Mouse (Mus musculus) hindbrain, embryonic 14.5 days (tissue): Measurements from ENCODE around the gene Wdr63. TPM values are rescaled to one million over a fixed set of nuclear protein-coding genes. Genes with fewer than 3 reads are reported as not detected.

Experiments
- ATAC-seq: fragments of 200-750 bp; cut with Nextera tagmentation; 2 replicates; pipeline ENCODE4 v1.8.0; 2017; ENCODE audit warnings: moderate number of reproducible peaks, mild to moderate bottlenecking, moderate TSS enrichment, moderate library complexity; ENCODE audit not compliant: low FRiP score
- DNase-seq: peaks from one replicate; pipeline ENCODE4 v3.0.0-alpha.2; 2015; ENCODE audit warnings: low spot score
- H3K27ac ChIP-seq: fragments of 300-500 bp; sonication (generic); 2 replicates; pipeline ENCODE4 v1.5.1; 2014; ENCODE audit warnings: mild to moderate bottlenecking, moderate library complexity
- H3K27me3 ChIP-seq: fragments of 300-500 bp; sonication (generic); 2 replicates; pipeline ENCODE4 v1.6.1; 2014; ENCODE audit warnings: mild to moderate bottlenecking, low read length, mixed read lengths; ENCODE audit not compliant: control insufficient read depth, insufficient read depth
- H3K36me3 ChIP-seq: fragments of 300-500 bp; sonication (generic); replicated peaks from 2 replicates; pipeline ENCODE4 v1.6.1; 2014; ENCODE audit not compliant: control insufficient read depth, insufficient read depth
- H3K4me1 ChIP-seq: fragments of 300-500 bp; sonication (generic); replicated peaks from 2 replicates; pipeline ENCODE4 v1.6.1; 2014; ENCODE audit warnings: antibody characterized with exemption, low read length, mixed read lengths; ENCODE audit not compliant: control insufficient read depth, insufficient read depth
- H3K4me2 ChIP-seq: fragments of 300-500 bp; sonication (generic); replicated peaks from 2 replicates; pipeline ENCODE4 v1.6.1; 2014; ENCODE audit warnings: mild to moderate bottlenecking, moderate library complexity
- H3K4me3 ChIP-seq: fragments of 300-500 bp; sonication (generic); replicated peaks from 2 replicates; pipeline ENCODE4 v1.5.1; 2014; ENCODE audit warnings: mild to moderate bottlenecking, low read length
- H3K9ac ChIP-seq: fragments of 300-500 bp; sonication (generic); 2 replicates; pipeline ENCODE4 v1.6.1; 2014
- H3K9me3 ChIP-seq: fragments of 300-500 bp; sonication (generic); 2 replicates; pipeline ENCODE4 v1.6.1; 2016; ENCODE audit warnings: low read length; ENCODE audit not compliant: control insufficient read depth
- WGBS: fragments of 180-500 bp; shearing (Covaris S2); extraction: QIAGEN DNeasy Blood & Tissue Kit; methylation state at CpG from one replicate; pipeline ENCODE4 v1.1.7; 2014; 5-methylcytosine and 5-hydroxymethylcytosine counted together
- polyA plus RNA-seq: library from polyadenylated mRNA; unstranded; fragments of >200 nt; fragmentation: Nextera tagmentation; extraction: Ambion mirVana; gene quantifications from 2 replicates; pipeline ENCODE4 v1.2.1, GENCODE M21; 2014

The Wdr63 gene
- polyA plus RNA-seq, 1 experiment from 2014 or later, result 2.8 TPM

GRCm38 (mm10) chr3:146072780-146073179 is 35.1 kb downstream of the Wdr63 start:
- no peaks in the 10 kb centered on the region for H3K4me1 ChIP-seq
- H3K36me3 ChIP-seq, result no peaks in the 10 kb centered on the region
- no peaks in the 10 kb centered on the region for H3K27me3 ChIP-seq
- H3K4me2 ChIP-seq, result no peak overlapping the region
- H3K9me3 ChIP-seq, result no peaks in the 10 kb centered on the region
- ATAC-seq (no peak), DNase-seq (peak; percentile 71)
- 75% methylated on average over 7 of the region's 7 CpGs for whole genome bisulfite sequencing
- H3K9ac ChIP-seq, result no peak overlapping the region
- H3K4me3 ChIP-seq, result no peak overlapping the region
- no peak overlapping the region for H3K27ac ChIP-seq

GRCm38 (mm10) chr3:146069276-146069675 is 38.7 kb downstream of the Wdr63 start:
- ATAC-seq (no peak), DNase-seq (no peak)
- Histone ChIP-seq H3K4me1 (no peaks in the 10 kb centered on the region), H3K27me3 (no peaks in the 10 kb centered on the region), H3K9me3 (no peaks in the 10 kb centered on the region), H3K4me3 (no peak overlapping the region), H3K4me2 (no peak overlapping the region), H3K36me3 (no peaks in the 10 kb centered on the region), H3K9ac (no peak overlapping the region), H3K27ac (no peak overlapping the region)
- WGBS, result 86% methylated on average over 4 of the region's 4 CpGs

- H3K9me3 ChIP-seq, result no peaks in the 10 kb centered on the region
- WGBS, result 88% methylated on average over 11 of the region's 11 CpGs
- H3K4me2 ChIP-seq, result no peak overlapping the region
- no peak overlapping the region for H3K9ac ChIP-seq
- no peaks in the 10 kb centered on the region for H3K36me3 ChIP-seq
- no peak for DNase-seq
- no peak overlapping the region for H3K27ac ChIP-seq
- ATAC-seq, result no peak
- no peaks in the 10 kb centered on the region for H3K4me1 ChIP-seq
- H3K4me3 ChIP-seq, result no peak overlapping the region
- no peaks in the 10 kb centered on the region for H3K27me3 ChIP-seq
These were observed 44.8 kb downstream of the Wdr63 start for GRCm38 (mm10) chr3:146063146-146063545.

GRCm38 (mm10) chr3:146059356-146059926 is 48.5 kb downstream of the Wdr63 start:
- Histone ChIP-seq H3K9me3 (no peaks in the 10 kb centered on the region), H3K36me3 (no peaks in the 10 kb centered on the region), H3K4me1 (no peaks in the 10 kb centered on the region), H3K27me3 (no peaks in the 10 kb centered on the region), H3K4me3 (no peak overlapping the region), H3K4me2 (no peak overlapping the region), H3K9ac (no peak overlapping the region), H3K27ac (no peak overlapping the region)
- WGBS, result 84% methylated on average over 15 of the region's 15 CpGs
- DNase-seq (no peak), ATAC-seq (no peak)

- ATAC-seq (no peak), DNase-seq (peak; percentile 68)
- H3K27me3 ChIP-seq, result no peaks in the 10 kb centered on the region
- no peak overlapping the region for H3K27ac ChIP-seq
- H3K9me3 ChIP-seq, result no peaks in the 10 kb centered on the region
- H3K4me3 ChIP-seq, result no peak overlapping the region
- 5% methylated on average over 4 of the region's 4 CpGs for WGBS
- no peak overlapping the region for H3K9ac ChIP-seq
- H3K36me3 ChIP-seq, result no peaks in the 10 kb centered on the region
- no peak overlapping the region for H3K4me2 ChIP-seq
- H3K4me1 ChIP-seq, result no peaks in the 10 kb centered on the region
These were observed 49.7 kb downstream of the Wdr63 start for GRCm38 (mm10) chr3:146058263-146058662.

GRCm38 (mm10) chr3:146057131-146057530 is 50.8 kb downstream of the Wdr63 start:
- Histone ChIP-seq H3K9ac (no peak overlapping the region), H3K27me3 (no peaks in the 10 kb centered on the region), H3K4me2 (no peak overlapping the region), H3K4me1 (0 out of 2 replicates have a peak, but pooled peaks cover 5% of the 10 kb centered on the region), H3K4me3 (no peak overlapping the region), H3K9me3 (no peaks in the 10 kb centered on the region), H3K27ac (no peak overlapping the region), H3K36me3 (no peaks in the 10 kb centered on the region)
- 84% methylated on average over 7 of the region's 7 CpGs for WGBS
- DNase-seq (no peak), ATAC-seq (no peak)

- Histone ChIP-seq H3K4me1 (peaks cover 19% of the 10 kb centered on the region), H3K4me3 (no peak overlapping the region), H3K27me3 (no peaks in the 10 kb centered on the region), H3K9ac (no peak overlapping the region), H3K27ac (no peak overlapping the region), H3K9me3 (no peaks in the 10 kb centered on the region), H3K4me2 (no peak overlapping the region), H3K36me3 (no peaks in the 10 kb centered on the region)
- ATAC-seq (no peak), DNase-seq (no peak)
- WGBS, result 75% methylated on average over 2 of the region's 2 CpGs
These were observed 54.1 kb downstream of the Wdr63 start for GRCm38 (mm10) chr3:146053873-146054272.

- H3K9me3 ChIP-seq, result no peaks in the 10 kb centered on the region
- ATAC-seq (no peak), DNase-seq (no peak)
- H3K9ac ChIP-seq, result no peak overlapping the region
- no peaks in the 10 kb centered on the region for H3K36me3 ChIP-seq
- no peak overlapping the region for H3K27ac ChIP-seq
- peaks cover 19% of the 10 kb centered on the region for H3K4me1 ChIP-seq
- H3K4me3 ChIP-seq, result no peak overlapping the region
- 68% methylated on average over 6 of the region's 6 CpGs for WGBS
- H3K27me3 ChIP-seq, result no peaks in the 10 kb centered on the region
- H3K4me2 ChIP-seq, result no peak overlapping the region
These were observed 54.7 kb downstream of the Wdr63 start for GRCm38 (mm10) chr3:146053082-146053814.

GRCm38 (mm10) chr3:146051277-146052007 is 56.5 kb downstream of the Wdr63 start:
- H3K27ac ChIP-seq, result 0 out of 2 replicates have a peak overlapping the region, but pooled peaks have one; percentile 21
- no peaks in the 10 kb centered on the region for H3K27me3 ChIP-seq
- DNase-seq, result peak; percentile 76
- peak; percentile 88 for ATAC-seq
- H3K9ac ChIP-seq, result no peak overlapping the region
- H3K4me3 ChIP-seq, result no peak overlapping the region
- H3K4me2 ChIP-seq, result 0 out of 2 replicates have a peak overlapping the region, but pooled peaks have one; percentile 19
- peaks cover 19% of the 10 kb centered on the region for H3K4me1 ChIP-seq
- no peaks in the 10 kb centered on the region for H3K36me3 ChIP-seq
- no peaks in the 10 kb centered on the region for H3K9me3 ChIP-seq
- 24% methylated on average over 11 of the region's 11 CpGs for WGBS
